Mouse (Mus musculus): ENCODE measurements at regions not wholly inside any gene's neighbourhood (a gene's known extent, or its start where the extent isn't known, plus 50 kb on each side); places are given as distances from the start of the nearest gene placed in this dataset.

DNA sequence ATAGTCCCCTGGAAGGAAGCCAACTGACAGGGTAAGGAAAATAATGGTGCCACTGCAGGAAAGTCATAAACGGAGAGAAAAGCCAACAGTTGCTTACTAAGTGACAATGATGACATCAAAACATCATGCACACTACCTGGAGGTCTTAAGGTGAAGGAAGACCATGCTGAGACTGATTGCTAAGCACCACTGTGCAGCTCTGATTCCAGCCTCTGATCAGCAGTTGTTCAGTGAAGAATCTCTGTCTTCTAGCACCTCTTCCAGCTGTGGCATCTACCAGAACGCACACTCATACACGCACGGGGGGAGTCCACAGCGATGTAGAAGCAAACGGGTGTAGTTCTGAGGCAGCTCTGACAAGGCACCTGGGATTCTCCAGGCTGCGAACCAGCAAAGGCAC is 647.8 kb downstream of the Fgf12 start:
- no peak for ATAC-seq (ENCODE audit: insufficient number of reproducible peaks, low FRiP score, low TSS enrichment)

DNA sequence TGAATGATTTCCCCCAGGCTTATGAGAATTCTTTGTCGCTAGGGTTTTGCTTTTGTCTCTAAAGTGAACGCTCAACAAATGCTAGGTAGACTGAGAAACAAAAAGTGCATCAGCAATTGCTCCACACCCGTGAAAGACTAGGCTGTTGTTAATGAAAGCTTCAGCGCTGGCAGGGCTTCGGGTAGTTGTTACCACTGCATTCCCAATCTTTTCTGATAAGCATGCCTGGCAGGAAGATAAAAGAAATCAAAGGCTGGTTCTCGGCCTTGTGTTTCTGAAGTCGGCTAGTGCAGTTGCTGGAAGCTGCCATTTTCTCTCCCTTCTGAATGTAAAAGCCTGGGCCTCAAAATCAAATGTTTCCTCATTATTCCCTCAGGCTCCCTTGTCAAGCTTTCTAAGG is 647.0 kb downstream of the Fgf12 start:
- ATAC-seq (ENCODE audit: insufficient number of reproducible peaks, low FRiP score, low TSS enrichment): no peak

DNA sequence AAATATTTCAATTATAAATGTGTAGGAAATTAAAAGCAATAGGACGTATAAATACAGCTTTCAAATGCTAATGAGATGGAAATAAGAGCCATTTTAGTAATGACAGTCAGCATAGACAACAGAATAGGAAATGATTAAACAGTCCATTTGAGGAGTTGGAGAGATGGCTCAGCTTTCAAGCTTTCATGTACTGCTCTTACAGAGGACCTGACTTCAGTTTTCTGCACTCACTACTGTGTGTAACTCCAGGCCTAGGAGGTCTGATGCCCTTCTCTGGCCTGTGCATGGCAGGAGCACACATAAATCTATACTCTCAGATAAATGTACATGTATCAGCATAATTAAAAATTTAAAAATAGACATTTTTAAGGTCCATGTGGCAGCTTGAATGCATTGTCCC is 643.1 kb downstream of the Fgf12 start:
- ATAC-seq (ENCODE audit: insufficient number of reproducible peaks, low FRiP score, low TSS enrichment): no peak

All from cerebellum, adult (tissue).